Mouse (Mus musculus) MEL (cell line): Measurements from ENCODE around the gene Mpl.

ENCODE experiments used
- CHD1 ChIP-seq: IDR thresholded peaks from 2 replicates; pipeline ENCODE4 v1.6.1; 2012; ENCODE audit warnings: low read depth, mild to moderate bottlenecking, inconsistent platforms, low read length, improper control_type of control experiment
- CTCF ChIP-seq, 3 experiments: IDR thresholded peaks in 2 of 3; conservative IDR thresholded peaks in 1 of 3; 2 replicates each; pipeline ENCODE4 v1.5.1; 2011 to 2012; ENCODE audit warnings: low read length in 3 of 3, low read depth in 2 of 3, mild to moderate bottlenecking in 2 of 3, improper control_type of control experiment in 1 of 3, inconsistent platforms in 1 of 3, mixed read lengths in 1 of 3, moderate library complexity in 1 of 3; ENCODE audit not compliant: control insufficient read depth in 1 of 3, insufficient read depth in 1 of 3, poor library complexity in 1 of 3, severe bottlenecking in 1 of 3
- GABPA ChIP-seq: IDR thresholded peaks from 2 replicates; pipeline ENCODE4 v1.6.1; 2012; ENCODE audit warnings: low read depth, mild to moderate bottlenecking, inconsistent platforms, low read length, improper control_type of control experiment, moderate library complexity
- GATA1 ChIP-seq: IDR thresholded peaks from 2 replicates; pipeline ENCODE4 v1.6.1; 2011; ENCODE audit warnings: low read depth, low read length, improper control_type of control experiment
- HCFC1 ChIP-seq: IDR thresholded peaks from 2 replicates; pipeline ENCODE4 v1.6.1; 2012; ENCODE audit warnings: low read depth, mild to moderate bottlenecking, inconsistent platforms, low read length, improper control_type of control experiment, moderate library complexity
- KAT2A ChIP-seq: conservative IDR thresholded peaks from 2 replicates; pipeline ENCODE4 v1.6.1; 2012; ENCODE audit warnings: low read depth, low read length, improper control_type of control experiment, inconsistent platforms
- MAFK ChIP-seq: IDR thresholded peaks from 2 replicates; pipeline ENCODE4 v1.6.1; 2011; ENCODE audit warnings: low read depth, mild to moderate bottlenecking, low read length, improper control_type of control experiment, borderline replicate concordance
- POLR2A ChIP-seq, 2 experiments: IDR thresholded peaks; 2 replicates each; pipeline ENCODE4 v1.6.1; 2011 to 2012; ENCODE audit warnings: low read length in 2 of 2, mild to moderate bottlenecking in 2 of 2, control low read depth in 1 of 2, improper control_type of control experiment in 1 of 2, low read depth in 1 of 2, moderate library complexity in 1 of 2; ENCODE audit not compliant: control insufficient read depth in 1 of 2, insufficient read depth in 1 of 2, poor library complexity in 1 of 2
- RAD21 ChIP-seq: IDR thresholded peaks from 2 replicates; pipeline ENCODE4 v1.6.1; 2011; ENCODE audit warnings: mild to moderate bottlenecking, low read depth, low read length, improper control_type of control experiment
- USF1 ChIP-seq: IDR thresholded peaks from 2 replicates; pipeline ENCODE4 v1.6.1; 2014; ENCODE audit warnings: low read depth, mild to moderate bottlenecking, inconsistent platforms, low read length, improper control_type of control experiment, moderate library complexity
- ZC3H11A ChIP-seq: IDR thresholded peaks from 2 replicates; pipeline ENCODE4 v1.6.1; 2012; ENCODE audit warnings: low read depth, mild to moderate bottlenecking, inconsistent platforms, low read length, improper control_type of control experiment
- ZKSCAN1 ChIP-seq: IDR thresholded peaks from 2 replicates; pipeline ENCODE4 v1.6.1; 2012; ENCODE audit warnings: low read depth, mild to moderate bottlenecking, inconsistent platforms, low read length, improper control_type of control experiment, moderate library complexity

- TF ChIP-seq GATA1 (no peak), MAFK (no peak), CTCF (IDR thresholded peaks at IDR 0.05 in 2 of 3, conservative IDR thresholded peaks at IDR 0.05 in 1 of 3; ENCODE audit: control insufficient read depth in 1 of 3, insufficient read depth in 1 of 3, low read depth in 2 of 3, low read length in 3 of 3, poor library complexity in 1 of 3, severe bottlenecking in 1 of 3) (no peak), HCFC1 (no peak), POLR2A (IDR thresholded peaks at IDR 0.05; ENCODE audit: control insufficient read depth in 1 of 2, insufficient read depth in 1 of 2, low read depth in 1 of 2, low read length in 2 of 2, poor library complexity in 1 of 2) (no peak), CHD1 (no peak), GABPA (no peak), ZC3H11A (no peak), USF1 (no peak), KAT2A (no peak), RAD21 (no peak), ZKSCAN1 (no peak)
These were observed 48.2 kb upstream of the Mpl start for GRCm38 (mm10) chr4:118505551-118505950.
